Mouse (Mus musculus) forebrain, embryonic 14.5 days (tissue): ENCODE data around the gene 6030445D17Rik. TPM values are rescaled to one million over a fixed set of nuclear protein-coding genes. Genes with fewer than 3 reads are reported as not detected.

Source experiments
- ATAC-seq: fragments of 200-750 bp; cut with Nextera tagmentation; 2 replicates; pipeline ENCODE4 v1.8.0; 2017; ENCODE audit warnings: mild to moderate bottlenecking, moderate library complexity
- DNase-seq: peaks from one replicate; pipeline ENCODE4 v3.0.0-alpha.2; 2015; ENCODE audit warnings: low spot score
- H3K27ac ChIP-seq: fragments of 300-500 bp; sonication (generic); 2 replicates; pipeline ENCODE4 v1.5.1; 2014; ENCODE audit warnings: low read depth, mild to moderate bottlenecking, control low read depth, low read length, moderate library complexity
- H3K27me3 ChIP-seq: fragments of 300-500 bp; sonication (generic); replicated peaks from 2 replicates; pipeline ENCODE4 v1.6.1; 2014; ENCODE audit warnings: low read length, control low read depth, mixed read lengths; ENCODE audit not compliant: control insufficient read depth, insufficient read depth
- H3K36me3 ChIP-seq: fragments of 300-500 bp; sonication (generic); 2 replicates; pipeline ENCODE4 v1.6.1; 2014; ENCODE audit warnings: low read length, control low read depth; ENCODE audit not compliant: control insufficient read depth, insufficient read depth
- H3K4me1 ChIP-seq: fragments of 300-500 bp; sonication (generic); 2 replicates; pipeline ENCODE4 v1.6.1; 2014; ENCODE audit warnings: antibody characterized with exemption, low read length, control low read depth; ENCODE audit not compliant: control insufficient read depth, insufficient read depth
- H3K4me2 ChIP-seq: fragments of 300-500 bp; sonication (generic); 2 replicates; pipeline ENCODE4 v1.6.1; 2014; ENCODE audit warnings: mild to moderate bottlenecking, control low read depth, low read length
- H3K4me3 ChIP-seq: fragments of 300-500 bp; sonication (generic); 2 replicates; pipeline ENCODE4 v1.5.1; 2014; ENCODE audit warnings: low read depth, low read length, control low read depth
- H3K9ac ChIP-seq: fragments of 300-500 bp; sonication (generic); 2 replicates; pipeline ENCODE4 v1.6.1; 2014; ENCODE audit warnings: mild to moderate bottlenecking, low read length, control low read depth, moderate library complexity
- H3K9me3 ChIP-seq: fragments of 300-500 bp; sonication (generic); replicated peaks from 2 replicates; pipeline ENCODE4 v1.6.1; 2016; ENCODE audit warnings: low read length, control low read depth, mixed read lengths; ENCODE audit not compliant: control insufficient read depth
- WGBS: fragments of 180-500 bp; shearing (Covaris S2); extraction: QIAGEN DNeasy Blood & Tissue Kit; methylation state at CpG from one replicate; pipeline ENCODE4 v1.1.7; 2014; 5-methylcytosine and 5-hydroxymethylcytosine counted together
- polyA plus RNA-seq: library from polyadenylated mRNA; unstranded; fragments of >200 nt; fragmentation: Nextera tagmentation; extraction: Ambion mirVana; gene quantifications from 2 replicates; pipeline ENCODE4 v1.2.1, GENCODE M21; 2014

The 6030445D17Rik gene
- polyA plus RNA-seq, 1 experiment from 2014 or later = not detected

GRCm38 (mm10) chr4:136466226-136466625 is 4.2 kb downstream of the 6030445D17Rik start:
- ATAC-seq = no peak
- peak; percentile 45 for DNase-seq

DNA sequence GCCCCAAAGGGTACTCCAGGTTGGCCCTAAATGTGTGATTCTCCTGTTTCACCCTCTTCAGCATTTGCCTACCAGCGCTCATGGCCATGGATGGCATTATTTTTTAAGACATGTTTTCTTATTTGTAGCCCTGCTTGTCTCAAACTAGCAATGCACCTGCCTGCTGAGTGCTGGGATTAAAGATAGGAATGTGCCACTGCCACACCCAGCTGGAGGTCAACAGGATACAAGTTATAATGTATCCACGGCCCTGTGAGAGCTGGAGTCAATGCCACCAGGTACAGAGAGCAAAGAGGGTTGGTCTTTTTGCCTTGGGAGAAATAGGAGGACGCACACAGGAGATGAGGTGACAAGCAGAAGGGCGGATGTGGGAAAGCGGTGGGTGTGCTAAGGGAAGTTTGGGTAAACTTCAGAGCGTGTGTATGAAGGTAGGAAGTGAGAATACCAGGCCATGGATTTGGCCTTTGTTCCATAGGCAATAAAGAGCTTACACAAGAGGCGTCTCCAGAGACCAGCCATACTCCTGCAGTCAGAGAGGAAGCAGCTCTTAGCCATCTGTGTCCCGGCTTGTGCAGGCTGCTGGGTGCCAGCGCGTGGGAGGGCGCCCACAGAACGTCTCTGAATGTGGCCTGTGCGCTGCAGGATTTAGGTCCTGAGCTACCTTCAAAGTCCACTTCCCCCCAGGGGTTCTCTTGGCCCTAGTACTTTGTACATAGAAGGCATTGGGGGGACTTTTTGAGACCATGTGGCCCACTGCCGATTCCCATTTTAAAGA is 6.7 kb downstream of the 6030445D17Rik start:
- Histone ChIP-seq H3K9ac (no peak overlapping the region), H3K4me3 (no peak overlapping the region), H3K27ac (no peak overlapping the region), H3K4me2 (no peak overlapping the region), H3K27me3 (0 out of 2 replicates have a peak, but pooled peaks cover 4% of the 10 kb centered on the region), H3K9me3 (no peaks in the 10 kb centered on the region), H3K4me1 (peaks cover 14% of the 10 kb centered on the region), H3K36me3 (no peaks in the 10 kb centered on the region)
- WGBS = 73% methylated on average over 14 of the region's 14 CpGs
- DNase-seq (peak; percentile 30), ATAC-seq (0 out of 2 replicates have a peak, but pooled peaks have one; percentile 11)

More at GRCm38 (mm10) chr4:136466226-136466625, 4.2 kb downstream of the 6030445D17Rik start:
- H3K9me3 ChIP-seq = no peaks in the 10 kb centered on the region
- no peak overlapping the region for H3K4me2 ChIP-seq
- H3K4me1 ChIP-seq = peaks cover 9% of the 10 kb centered on the region
- H3K36me3 ChIP-seq = no peaks in the 10 kb centered on the region
- H3K27ac ChIP-seq = no peak overlapping the region
- no peak overlapping the region for H3K9ac ChIP-seq
- no peak overlapping the region for H3K4me3 ChIP-seq
- peaks cover 16% of the 10 kb centered on the region; the same call in 1 of the 2 replicates for H3K27me3 ChIP-seq
- WGBS = 59% methylated on average over 4 of the region's 4 CpGs

- H3K4me3 ChIP-seq = peak within 1 kb of the TSS; percentile 86
- ATAC-seq (peak; percentile 95), DNase-seq (peak; percentile 93)
- peak within 1 kb of the TSS; percentile 88 for H3K9ac ChIP-seq
- H3K4me1 ChIP-seq = peaks cover 14% of the 10 kb centered on the region
- H3K27ac ChIP-seq = peak within 1 kb of the TSS; percentile 97
- H3K36me3 ChIP-seq = no peaks in the 10 kb centered on the region
- no peaks in the 10 kb centered on the region for H3K9me3 ChIP-seq
- no peaks in the 10 kb centered on the region for H3K27me3 ChIP-seq
- 2% methylated on average over 36 of the region's 36 CpGs for WGBS
- H3K4me2 ChIP-seq = peak within 1 kb of the TSS; percentile 73
These were observed 7.4 kb downstream of the 6030445D17Rik start, which contains the start of gene Luzp1 for GRCm38 (mm10) chr4:136469371-136469903. Gene Luzp1, plus strand, starts transcription at chr4:136469761.

DNA sequence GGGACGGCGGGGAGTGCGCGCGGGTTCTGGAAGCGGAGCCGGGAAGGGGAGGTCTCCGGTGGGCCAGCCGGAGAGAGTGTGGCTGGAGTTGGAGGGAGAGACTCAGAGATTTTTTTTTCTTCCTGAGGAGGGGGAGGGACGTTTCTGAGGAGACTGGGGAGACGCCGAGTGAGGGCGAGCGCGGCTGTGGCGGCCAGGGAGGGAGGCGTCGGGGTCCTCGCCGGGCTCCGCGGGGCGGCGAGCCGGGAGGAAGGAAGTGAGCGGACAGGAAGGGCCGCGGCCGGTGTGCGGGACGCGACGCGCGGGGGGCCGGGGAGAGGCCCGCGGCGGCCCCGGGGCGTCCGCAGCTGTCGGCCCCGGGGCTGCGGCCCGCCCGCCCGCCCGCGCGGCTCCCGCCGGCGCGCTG is 7.9 kb downstream of the 6030445D17Rik start:
- H3K36me3 ChIP-seq = no peaks in the 10 kb centered on the region
- DNase-seq = peak; percentile 83
- H3K9ac ChIP-seq = peak overlapping the region; percentile 88
- peak overlapping the region; percentile 86 for H3K4me3 ChIP-seq
- H3K4me2 ChIP-seq = peak overlapping the region; percentile 73
- WGBS = 0% methylated on average over 18 of the region's 55 CpGs
- H3K9me3 ChIP-seq = no peaks in the 10 kb centered on the region
- peak; percentile 80 for ATAC-seq
- no peaks in the 10 kb centered on the region for H3K27me3 ChIP-seq
- H3K4me1 ChIP-seq = peaks cover 14% of the 10 kb centered on the region
- peak overlapping the region; percentile 97 for H3K27ac ChIP-seq

DNA sequence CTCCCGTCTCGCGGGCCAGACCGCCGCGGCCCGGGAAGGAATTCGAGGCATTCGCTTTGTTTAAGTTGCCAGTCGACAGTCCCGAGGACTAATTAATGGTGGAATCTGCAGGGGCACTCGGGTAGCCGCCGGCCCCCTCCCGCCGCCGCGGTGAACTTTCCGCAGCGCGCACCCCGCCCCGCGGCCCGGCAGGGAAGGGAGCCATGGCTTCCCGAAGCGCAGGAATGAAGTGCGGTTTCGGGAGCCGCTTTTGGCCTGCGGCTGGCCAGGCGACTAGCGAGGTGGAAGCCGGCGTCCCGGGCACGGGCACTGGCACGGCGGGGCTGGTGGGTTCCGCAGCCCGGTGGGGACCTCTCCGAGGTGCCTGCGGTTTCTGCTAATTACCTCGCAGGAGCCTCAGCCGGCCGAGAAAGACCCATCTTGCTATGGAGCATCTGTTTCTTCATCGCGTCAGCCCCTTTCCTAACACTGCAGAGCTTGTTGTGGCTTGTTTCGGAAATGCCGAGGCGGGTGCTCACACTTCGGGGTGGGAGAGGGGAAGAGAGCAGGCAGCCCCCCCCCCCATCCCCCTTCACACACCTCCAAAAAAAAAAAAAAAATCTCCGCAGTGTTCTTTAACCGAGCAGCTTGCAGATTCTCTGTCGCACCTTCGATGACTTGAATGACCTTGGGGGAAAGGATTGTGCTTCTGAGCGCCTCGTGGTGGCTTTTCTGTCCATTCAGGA is 8.5 kb downstream of the 6030445D17Rik start:
- Histone ChIP-seq H3K27ac (peak overlapping the region; percentile 97), H3K9me3 (no peaks in the 10 kb centered on the region), H3K4me3 (peak overlapping the region; percentile 86), H3K9ac (peak overlapping the region; percentile 88), H3K27me3 (no peaks in the 10 kb centered on the region), H3K4me1 (peaks cover 14% of the 10 kb centered on the region), H3K36me3 (0 out of 2 replicates have a peak, but pooled peaks cover 2% of the 10 kb centered on the region), H3K4me2 (peak overlapping the region; percentile 73)
- ATAC-seq (peak; percentile 38), DNase-seq (peak; percentile 62)
- WGBS = under 1% methylated on average over 48 of the region's 58 CpGs

DNA sequence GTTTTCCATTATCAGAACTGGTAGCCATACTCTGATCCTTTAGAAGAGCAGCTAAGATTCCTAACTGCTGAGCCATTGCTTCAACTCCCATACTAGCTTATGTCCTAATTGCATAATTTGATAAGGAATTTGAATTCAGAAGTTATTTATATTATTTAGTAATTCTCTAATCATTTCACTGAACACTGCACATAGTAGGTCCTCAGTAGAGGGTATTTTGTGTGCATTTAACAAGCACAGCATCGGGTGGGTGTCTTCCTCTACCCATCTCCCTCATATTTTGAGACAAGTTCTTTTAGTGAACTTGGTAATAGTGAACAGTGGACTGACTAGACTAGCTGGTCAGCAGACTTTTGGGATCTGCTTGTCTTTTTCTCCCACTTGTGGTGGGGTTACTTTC is 14.6 kb downstream of the 6030445D17Rik start:
- Histone ChIP-seq H3K9me3 (no peaks in the 10 kb centered on the region), H3K4me1 (peaks cover 8% of the 10 kb centered on the region), H3K4me2 (no peak overlapping the region), H3K9ac (no peak overlapping the region), H3K36me3 (0 out of 2 replicates have a peak, but pooled peaks cover 3% of the 10 kb centered on the region), H3K4me3 (no peak overlapping the region), H3K27me3 (no peaks in the 10 kb centered on the region), H3K27ac (no peak overlapping the region)
- no peak for ATAC-seq
- 100% methylated on average over 1 of the region's 1 CpGs for WGBS
- DNase-seq = no peak

DNA sequence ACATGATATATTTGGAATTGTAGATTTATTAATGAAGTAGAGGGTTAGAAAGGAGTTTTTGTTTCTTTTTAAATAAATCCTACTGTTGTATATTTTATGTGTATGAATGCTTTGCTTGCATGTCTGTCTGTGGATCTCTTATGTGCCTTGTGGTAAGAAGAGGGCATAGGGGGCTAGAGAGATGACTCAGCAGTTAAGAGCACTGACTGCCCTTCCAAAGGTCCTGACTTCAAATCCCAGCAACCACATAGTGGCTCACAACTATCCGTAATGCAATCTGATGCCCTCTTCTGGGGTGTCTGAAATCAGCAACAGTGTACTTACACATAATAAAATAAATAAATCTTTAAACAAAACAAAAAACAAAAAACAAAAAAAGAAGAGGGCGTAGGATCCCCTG is 24.5 kb downstream of the 6030445D17Rik start:
- Histone ChIP-seq H3K4me1 (no peaks in the 10 kb centered on the region), H3K27me3 (no peaks in the 10 kb centered on the region), H3K4me3 (no peak overlapping the region), H3K27ac (no peak overlapping the region), H3K9ac (no peak overlapping the region), H3K9me3 (0 out of 2 replicates have a peak, but pooled peaks cover 3% of the 10 kb centered on the region), H3K4me2 (no peak overlapping the region), H3K36me3 (no peaks in the 10 kb centered on the region)
- ATAC-seq = no peak
- 90% methylated on average over 2 of the region's 2 CpGs for WGBS
- DNase-seq = no peak

DNA sequence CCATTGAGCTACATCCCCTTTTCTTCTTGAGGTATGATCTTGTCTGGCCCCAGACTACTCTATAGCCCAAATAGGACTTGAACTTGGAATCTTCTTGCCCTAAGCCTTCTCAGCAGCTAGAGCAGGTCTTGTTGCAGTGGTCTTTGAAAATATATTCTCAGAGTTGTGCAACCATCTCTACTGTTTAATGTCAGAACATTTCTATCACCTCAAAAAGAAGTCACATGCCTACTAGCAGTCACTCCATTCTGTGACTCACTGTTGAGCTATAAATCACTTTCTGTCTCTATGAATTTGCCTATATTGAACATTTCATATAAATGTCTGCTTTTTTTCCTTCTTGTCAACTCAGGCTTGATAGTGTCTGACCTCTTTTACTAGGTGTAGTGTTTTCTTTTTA is 33.9 kb downstream of the 6030445D17Rik start:
- Histone ChIP-seq H3K27ac (no peak overlapping the region), H3K4me1 (no peaks in the 10 kb centered on the region)

More for the DNA sequence above, 33.9 kb downstream of the 6030445D17Rik start:
- DNase-seq = no peak
- no peaks in the 10 kb centered on the region for H3K9me3 ChIP-seq
- H3K27me3 ChIP-seq = no peaks in the 10 kb centered on the region
- H3K4me2 ChIP-seq = no peak overlapping the region
- H3K36me3 ChIP-seq = no peaks in the 10 kb centered on the region
- H3K4me3 ChIP-seq = no peak overlapping the region
- no peak overlapping the region for H3K9ac ChIP-seq
- ATAC-seq = no peak
